30 mouse cellular contexts compared by ENCODE assay signal in the genomic region with DNA sequence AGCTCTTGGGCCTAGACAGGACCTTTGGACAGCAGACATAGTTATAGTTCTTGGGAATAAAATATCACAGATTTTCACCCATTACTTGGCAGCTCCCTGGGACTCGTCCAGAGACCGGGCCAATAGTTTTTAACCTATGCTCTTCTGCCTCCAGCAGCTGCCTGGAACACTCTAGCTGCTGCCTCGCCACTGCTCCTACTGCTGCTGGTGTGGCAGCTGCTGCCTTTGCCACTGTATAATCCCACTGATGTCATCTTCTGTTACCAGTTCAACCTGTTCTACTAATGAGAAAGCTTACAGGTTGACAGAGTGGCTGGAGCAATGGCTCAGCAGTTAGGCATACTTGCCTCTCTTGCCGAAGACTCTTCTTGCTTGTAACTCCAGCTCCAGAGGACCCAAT. TPM values are rescaled to one million over a fixed set of nuclear protein-coding genes. Genes with fewer than 3 reads are reported as not detected.
DNase-seq lines count a peak whose midpoint lies in the region; ATAC-seq and TF ChIP-seq lines count a peak whose summit lies in the region.
"Had no signal": no experiment of that assay in that cellular context is flagged by ENCODE, and none has a peak within 500 bp of the region (broad histone marks: within the 10 kb centered on the region; RNA-seq: fewer than 3 reads in every experiment).

No protein-coding gene starts in this region.

- H3K4me3 ChIP-seq in kidney, adult 2 months (ENCODE audit: insufficient read depth, low read depth, low read length), result no peak overlapping the region
- H3K4me3 ChIP-seq in kidney, embryonic 15.5 days (replicated peaks), result no peak overlapping the region
- no peak overlapping the region for H3K4me3 ChIP-seq in embryonic facial prominence, embryonic 13.5 days
- no peak overlapping the region for H3K4me3 ChIP-seq in embryonic facial prominence, embryonic 14.5 days (ENCODE audit: low read depth, low read length)
- no peak overlapping the region for H3K4me3 ChIP-seq in intestine, embryonic 16.5 days (ENCODE audit: low read length)
- no peak overlapping the region for H3K4me3 ChIP-seq in forebrain, embryonic 14.5 days (ENCODE audit: low read depth, low read length)
- H3K4me3 ChIP-seq: forebrain, embryonic 10.5 days; limb, embryonic 12.5 days; lung, embryonic 15.5 days; myocyte; neural tube, embryonic 12.5 days had no signal

- H3K27ac ChIP-seq in kidney, adult 2 months (ENCODE audit: insufficient read depth, low read depth, low read length), result no peak overlapping the region
- no peak overlapping the region for H3K27ac ChIP-seq in kidney, embryonic 15.5 days
- H3K27ac ChIP-seq in embryonic facial prominence, embryonic 13.5 days, result no peak overlapping the region
- no peak overlapping the region for H3K27ac ChIP-seq in embryonic facial prominence, embryonic 14.5 days (replicated peaks; ENCODE audit: low read depth, low read length)
- peak overlapping the region; percentile 64 for H3K27ac ChIP-seq in intestine, embryonic 16.5 days (ENCODE audit: low read length)
- H3K27ac ChIP-seq in forebrain, embryonic 14.5 days (ENCODE audit: low read depth, low read length), result no peak overlapping the region
- H3K27ac ChIP-seq: forebrain, embryonic 10.5 days; limb, embryonic 12.5 days; lung, embryonic 15.5 days; neural tube, embryonic 12.5 days had no signal

- H3K9ac ChIP-seq in kidney, embryonic 15.5 days, result no peak overlapping the region
- no peak overlapping the region for H3K9ac ChIP-seq in embryonic facial prominence, embryonic 13.5 days
- H3K9ac ChIP-seq in embryonic facial prominence, embryonic 14.5 days (ENCODE audit: low read depth, low read length), result no peak overlapping the region
- H3K9ac ChIP-seq in intestine, embryonic 16.5 days (ENCODE audit: low read depth, low read length), result no peak overlapping the region
- H3K9ac ChIP-seq in forebrain, embryonic 14.5 days (ENCODE audit: low read length), result no peak overlapping the region
- H3K9ac ChIP-seq: limb, embryonic 12.5 days; lung, embryonic 15.5 days; neural tube, embryonic 12.5 days had no signal

- no peak for TF ChIP-seq POLR2A in kidney, adult 2 months (IDR thresholded peaks at IDR 0.05; ENCODE audit: low read depth, low read length)

- ATAC-seq in kidney, embryonic 15.5 days (replicated peaks; ENCODE audit: low FRiP score), result no peak
- peak; percentile 32; the same call in 1 of the 2 replicates for ATAC-seq in embryonic facial prominence, embryonic 13.5 days (ENCODE audit: insufficient number of reproducible peaks, insufficient read depth, low FRiP score, low TSS enrichment, low read depth)
- ATAC-seq in embryonic facial prominence, embryonic 14.5 days (ENCODE audit: low read depth), result peak; percentile 84; the same call in 1 of the 2 replicates
- ATAC-seq in intestine, embryonic 16.5 days, result peak; percentile 70
- ATAC-seq in forebrain, embryonic 14.5 days, result no peak
- ATAC-seq: activated CD4-positive, CD25-positive, alpha-beta regulatory T cell, adult 4 months; forebrain, embryonic 16.5 days; hindbrain, embryonic 16.5 days had no signal

- H3K4me2 ChIP-seq in kidney, embryonic 15.5 days, result no peak overlapping the region
- H3K4me2 ChIP-seq in embryonic facial prominence, embryonic 13.5 days, result no peak overlapping the region
- no peak overlapping the region for H3K4me2 ChIP-seq in embryonic facial prominence, embryonic 14.5 days (ENCODE audit: low read depth, low read length)
- no peak overlapping the region for H3K4me2 ChIP-seq in intestine, embryonic 16.5 days (ENCODE audit: low read depth, low read length)
- no peak overlapping the region for H3K4me2 ChIP-seq in forebrain, embryonic 14.5 days (ENCODE audit: low read length)
- H3K4me2 ChIP-seq: limb, embryonic 12.5 days; liver, embryonic 11.5 days; lung, embryonic 15.5 days; midbrain, embryonic 11.5 days; neural tube, embryonic 12.5 days had no signal

- no peaks in the 10 kb centered on the region for H3K36me3 ChIP-seq in kidney, adult 2 months (ENCODE audit: control insufficient read depth, insufficient read depth, low read length)
- no peaks in the 10 kb centered on the region for H3K36me3 ChIP-seq in kidney, embryonic 15.5 days
- no peaks in the 10 kb centered on the region for H3K36me3 ChIP-seq in embryonic facial prominence, embryonic 13.5 days
- H3K36me3 ChIP-seq in embryonic facial prominence, embryonic 14.5 days (ENCODE audit: control insufficient read depth, insufficient read depth, low read length), result no peaks in the 10 kb centered on the region
- H3K36me3 ChIP-seq in intestine, embryonic 16.5 days (ENCODE audit: control insufficient read depth, insufficient read depth, low read length), result no peaks in the 10 kb centered on the region
- no peaks in the 10 kb centered on the region for H3K36me3 ChIP-seq in forebrain, embryonic 14.5 days (ENCODE audit: control insufficient read depth, insufficient read depth, low read length)
- H3K36me3 ChIP-seq: forebrain, embryonic 10.5 days; limb, embryonic 12.5 days; lung, embryonic 15.5 days; neural tube, embryonic 12.5 days had no signal

- 47% methylated on average over 4 of the region's 4 CpGs for WGBS in kidney, adult 2 months
- WGBS in kidney, embryonic 15.5 days, result 70% methylated on average over 4 of the region's 4 CpGs
- 65% methylated on average over 4 of the region's 4 CpGs for WGBS in embryonic facial prominence, embryonic 13.5 days
- 61% methylated on average over 4 of the region's 4 CpGs for WGBS in embryonic facial prominence, embryonic 14.5 days
- WGBS in intestine, embryonic 16.5 days, result 54% methylated on average over 4 of the region's 4 CpGs
- WGBS in forebrain, embryonic 14.5 days, result 81% methylated on average over 4 of the region's 4 CpGs

- no peaks in the 10 kb centered on the region for H3K27me3 ChIP-seq in kidney, adult 2 months (replicated peaks; ENCODE audit: control insufficient read depth, insufficient read depth, low read length)
- no peaks in the 10 kb centered on the region for H3K27me3 ChIP-seq in kidney, embryonic 15.5 days
- H3K27me3 ChIP-seq in embryonic facial prominence, embryonic 13.5 days, result no peaks in the 10 kb centered on the region
- H3K27me3 ChIP-seq in embryonic facial prominence, embryonic 14.5 days (replicated peaks; ENCODE audit: control insufficient read depth, insufficient read depth, low read length), result no peaks in the 10 kb centered on the region
- no peaks in the 10 kb centered on the region for H3K27me3 ChIP-seq in intestine, embryonic 16.5 days (replicated peaks; ENCODE audit: control insufficient read depth, insufficient read depth, low read length)
- no peaks in the 10 kb centered on the region for H3K27me3 ChIP-seq in forebrain, embryonic 14.5 days (replicated peaks; ENCODE audit: control insufficient read depth, insufficient read depth, low read length)
- H3K27me3 ChIP-seq: CH12.LX; limb, embryonic 12.5 days; lung, embryonic 15.5 days; neural tube, embryonic 12.5 days had no signal

- peaks cover 8% of the 10 kb centered on the region for H3K4me1 ChIP-seq in kidney, adult 2 months (ENCODE audit: control insufficient read depth, insufficient read depth, low read length)
- H3K4me1 ChIP-seq in kidney, embryonic 15.5 days, result peaks cover 13% of the 10 kb centered on the region
- H3K4me1 ChIP-seq in embryonic facial prominence, embryonic 13.5 days, result peaks cover 12% of the 10 kb centered on the region
- peaks cover 6% of the 10 kb centered on the region; the same call in 1 of the 2 replicates for H3K4me1 ChIP-seq in embryonic facial prominence, embryonic 14.5 days (ENCODE audit: control insufficient read depth, insufficient read depth, low read length)
- H3K4me1 ChIP-seq in intestine, embryonic 16.5 days (ENCODE audit: control insufficient read depth, insufficient read depth, low read length), result peaks cover 10% of the 10 kb centered on the region
- peaks cover 3% of the 10 kb centered on the region; the same call in 1 of the 2 replicates for H3K4me1 ChIP-seq in forebrain, embryonic 14.5 days (ENCODE audit: control insufficient read depth, insufficient read depth, low read length)

- TF ChIP-seq CTCF in kidney, adult 2 months (conservative IDR thresholded peaks at IDR 0.05; ENCODE audit: insufficient read depth, insufficient read length, low read depth, low read length), result no peak

- DNase-seq in kidney, adult 2 months, result peak; percentile 73
- peak; percentile 58 for DNase-seq in embryonic facial prominence, embryonic 14.5 days (ENCODE audit: low spot score)
- DNase-seq in adrenal gland, postnatal 25 days, result no peak
- DNase-seq in forebrain, embryonic 14.5 days (ENCODE audit: low spot score), result no peak
- DNase-seq in frontal cortex, postnatal 14 days (ENCODE audit: low spot score in 2 of 2), result no peak
- DNase-seq: adrenal gland, adult 8-10 months; cerebellum, adult 8-10 months; cerebellum, postnatal 25 days; heart, postnatal 14 days; layer of hippocampus, adult 9-11 months; lung, postnatal 36 days; right cerebral cortex, adult 18-20 months; spleen, adult 18-20 months had no signal

- no peaks in the 10 kb centered on the region for H3K9me3 ChIP-seq in kidney, embryonic 15.5 days (replicated peaks)
- H3K9me3 ChIP-seq in embryonic facial prominence, embryonic 13.5 days, result no peaks in the 10 kb centered on the region
- H3K9me3 ChIP-seq in embryonic facial prominence, embryonic 14.5 days (ENCODE audit: control insufficient read depth, low read length), result no peaks in the 10 kb centered on the region
- H3K9me3 ChIP-seq in intestine, embryonic 16.5 days (ENCODE audit: control insufficient read depth, low read length), result no peaks in the 10 kb centered on the region
- H3K9me3 ChIP-seq in forebrain, embryonic 14.5 days (replicated peaks; ENCODE audit: control insufficient read depth, low read length), result no peaks in the 10 kb centered on the region
- H3K9me3 ChIP-seq: forebrain, embryonic 10.5 days; limb, embryonic 12.5 days; lung, embryonic 15.5 days; neural tube, embryonic 12.5 days had no signal

RNA-seq across cellular contexts. Expression of gene D130043K22Rik, which starts 4.4 kb away (rescaled TPM):
- polyA plus RNA-seq in kidney, adult 2 months (2012; rRNA removed), result 0.57 and 0.67 TPM in 2 replicates
- 0.57 and 0.61 TPM in 2 replicates for polyA plus RNA-seq in kidney, embryonic 15.5 days (2015; fragmentation: Nextera tagmentation; extraction: Ambion mirVana)
- 0.22 and 0.87 TPM in 2 replicates for polyA plus RNA-seq in embryonic facial prominence, embryonic 13.5 days (2015; fragmentation: Nextera tagmentation; extraction: Ambion mirVana)
- polyA plus RNA-seq in embryonic facial prominence, embryonic 14.5 days (2014; fragmentation: Nextera tagmentation; extraction: Ambion mirVana), result 1.1 and 1.6 TPM in 2 replicates
- polyA plus RNA-seq in intestine, embryonic 16.5 days (2015; fragmentation: Nextera tagmentation; extraction: Ambion mirVana), result 2.1 and 2.7 TPM in 2 replicates
- 0.52 and 0.76 TPM in 2 replicates for total RNA-seq in adrenal gland, postnatal 25 days (2021)
- 1.4 and 2.6 TPM in 2 replicates for polyA plus RNA-seq in forebrain, embryonic 14.5 days (2014; fragmentation: Nextera tagmentation; extraction: Ambion mirVana)
- total RNA-seq: gastrocnemius, adult 8-10 months; gastrocnemius, postnatal 4 days; heart, postnatal 14 days; megakaryocyte, adult 5-6 weeks had no signal
- polyA plus RNA-seq: liver, embryonic 11.5 days; myocyte had no signal

RNA-seq across cellular contexts. Expression of gene Tdp2, which starts 17.8 kb away (rescaled TPM):
- polyA plus RNA-seq in kidney, adult 2 months (2012; rRNA removed), result 19.6 and 19.7 TPM in 2 replicates
- polyA plus RNA-seq in kidney, embryonic 15.5 days (2015; fragmentation: Nextera tagmentation; extraction: Ambion mirVana), result 63.9 and 65.5 TPM in 2 replicates
- polyA plus RNA-seq in embryonic facial prominence, embryonic 13.5 days (2015; fragmentation: Nextera tagmentation; extraction: Ambion mirVana), result 58.8 and 59.2 TPM in 2 replicates
- 44.4 and 46.4 TPM in 2 replicates for polyA plus RNA-seq in embryonic facial prominence, embryonic 14.5 days (2014; fragmentation: Nextera tagmentation; extraction: Ambion mirVana)
- polyA plus RNA-seq in intestine, embryonic 16.5 days (2015; fragmentation: Nextera tagmentation; extraction: Ambion mirVana), result 52.8 TPM in 2 replicates
- total RNA-seq in adrenal gland, postnatal 25 days (2021), result 30.2 and 32.5 TPM in 2 replicates
- 44.9 and 45.1 TPM in 2 replicates for polyA plus RNA-seq in forebrain, embryonic 14.5 days (2014; fragmentation: Nextera tagmentation; extraction: Ambion mirVana)

RNA-seq across cellular contexts. Expression of gene Acot13, which starts 18.0 kb away (rescaled TPM):
- polyA plus RNA-seq in kidney, adult 2 months (2012; rRNA removed), result 259 and 286 TPM in 2 replicates
- polyA plus RNA-seq in kidney, embryonic 15.5 days (2015; fragmentation: Nextera tagmentation; extraction: Ambion mirVana), result 103 and 105 TPM in 2 replicates
- 72.1 and 73.8 TPM in 2 replicates for polyA plus RNA-seq in embryonic facial prominence, embryonic 13.5 days (2015; fragmentation: Nextera tagmentation; extraction: Ambion mirVana)
- polyA plus RNA-seq in embryonic facial prominence, embryonic 14.5 days (2014; fragmentation: Nextera tagmentation; extraction: Ambion mirVana), result 69.9 and 77.0 TPM in 2 replicates
- 201 and 219 TPM in 2 replicates for polyA plus RNA-seq in intestine, embryonic 16.5 days (2015; fragmentation: Nextera tagmentation; extraction: Ambion mirVana)
- 87.2 and 92.5 TPM in 2 replicates for total RNA-seq in adrenal gland, postnatal 25 days (2021)
- 66.1 and 73.3 TPM in 2 replicates for polyA plus RNA-seq in forebrain, embryonic 14.5 days (2014; fragmentation: Nextera tagmentation; extraction: Ambion mirVana)

RNA-seq across cellular contexts. Expression of gene BC005537, which starts 47.9 kb away (rescaled TPM):
- 35.3 and 42.4 TPM in 2 replicates for polyA plus RNA-seq in kidney, adult 2 months (2012; rRNA removed)
- polyA plus RNA-seq in kidney, embryonic 15.5 days (2015; fragmentation: Nextera tagmentation; extraction: Ambion mirVana), result 16.7 and 17.1 TPM in 2 replicates
- 18.2 and 18.3 TPM in 2 replicates for polyA plus RNA-seq in embryonic facial prominence, embryonic 13.5 days (2015; fragmentation: Nextera tagmentation; extraction: Ambion mirVana)
- 33.9 and 35.8 TPM in 2 replicates for polyA plus RNA-seq in embryonic facial prominence, embryonic 14.5 days (2014; fragmentation: Nextera tagmentation; extraction: Ambion mirVana)
- 9.4 and 9.6 TPM in 2 replicates for polyA plus RNA-seq in intestine, embryonic 16.5 days (2015; fragmentation: Nextera tagmentation; extraction: Ambion mirVana)
- 204 and 221 TPM in 2 replicates for total RNA-seq in adrenal gland, postnatal 25 days (2021)
- polyA plus RNA-seq in forebrain, embryonic 14.5 days (2014; fragmentation: Nextera tagmentation; extraction: Ambion mirVana), result 50.3 and 57.9 TPM in 2 replicates

Comparison
In these comparisons a context has a peak if more than half of its experiments do, and no peak if none do; other contexts are left out.
1. DNase-seq: peak in kidney, adult 2 months (single experiment) and embryonic facial prominence, embryonic 14.5 days (single experiment); none in adrenal gland, postnatal 25 days (single experiment), forebrain, embryonic 14.5 days (single experiment) and frontal cortex, postnatal 14 days (0 of 2).
2. ATAC-seq: peak in embryonic facial prominence, embryonic 13.5 days (single experiment), embryonic facial prominence, embryonic 14.5 days (single experiment) and intestine, embryonic 16.5 days (single experiment); none in kidney, embryonic 15.5 days (single experiment) and forebrain, embryonic 14.5 days (single experiment).